Mouse (Mus musculus): ENCODE data around the gene Smarcc1. TPM values are rescaled to one million over a fixed set of nuclear protein-coding genes. Genes with fewer than 3 reads are reported as not detected.

The Smarcc1 gene
- polyA plus RNA-seq, 1 experiment = 220 TPM

DNA sequence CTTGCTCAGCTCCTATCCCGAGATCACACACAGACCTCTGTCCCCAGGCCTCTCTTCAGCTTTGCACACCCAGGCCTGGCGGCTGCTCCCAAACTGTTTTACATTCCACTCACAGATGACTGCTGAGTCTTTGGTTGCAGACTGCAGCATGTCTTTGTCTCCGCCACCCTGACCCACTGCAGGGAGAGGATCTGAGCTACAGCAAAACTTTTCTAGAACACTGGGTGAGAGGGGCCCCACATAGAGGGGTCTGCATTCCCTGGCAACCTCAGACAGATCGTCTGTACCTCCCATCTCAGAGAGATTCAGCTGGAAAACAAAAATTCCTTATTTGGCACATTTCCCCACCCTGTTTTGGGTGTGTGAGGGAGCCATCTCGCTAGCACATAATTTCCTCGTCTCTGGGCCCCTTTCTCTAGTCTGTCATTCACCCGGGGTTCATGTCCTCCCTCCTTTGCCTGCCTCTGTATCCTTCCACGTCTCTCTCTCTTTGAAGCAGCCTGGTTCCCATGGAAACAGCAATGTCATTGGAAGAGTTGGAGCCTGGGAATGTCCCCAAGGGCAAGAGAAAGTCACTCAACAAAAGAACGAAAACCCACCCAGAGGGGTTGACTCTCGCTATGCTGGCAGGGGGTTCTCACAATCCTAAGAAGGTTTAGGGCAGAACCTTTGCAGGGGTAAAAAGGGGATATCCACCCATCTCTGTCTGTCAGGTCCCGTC, 132.5 kb downstream of the Smarcc1 start:
- H3K36me3 ChIP-seq (ENCODE audit: control insufficient read depth, insufficient read depth, low read length, poor library complexity, severe bottlenecking) = no peaks in the 10 kb centered on the region
- H3K9me3 ChIP-seq (replicated peaks; ENCODE audit: control insufficient read depth, insufficient read depth, low read length, poor library complexity, severe bottlenecking) = no peaks in the 10 kb centered on the region
- 0 out of 2 replicates have a peak, but pooled peaks cover 1% of the 10 kb centered on the region for H3K27me3 ChIP-seq (ENCODE audit: control insufficient read depth, insufficient read depth, low read length, poor library complexity, severe bottlenecking)
- TF ChIP-seq CTCF (IDR thresholded peaks at IDR 0.05; ENCODE audit: low read depth, low read length) (no peak), EP300 (IDR thresholded peaks at IDR 0.05; ENCODE audit: insufficient read depth, low read depth, low read length) (no peak), POLR2A (IDR thresholded peaks at IDR 0.05; ENCODE audit: insufficient read depth, low read length) (no peak)
- H3K4me1 ChIP-seq (ENCODE audit: control insufficient read depth, insufficient read depth, low read length) = peaks cover 4% of the 10 kb centered on the region
- H3K27ac ChIP-seq (ENCODE audit: insufficient read depth, low read length) = no peak overlapping the region
- no peak overlapping the region for H3K9ac ChIP-seq (ENCODE audit: low read depth, poor library complexity, severe bottlenecking)
- H3K4me3 ChIP-seq (ENCODE audit: low read depth, low read length) = no peak overlapping the region

GRCm38 (mm10) chr9:110250776-110251175, 133.3 kb downstream of the Smarcc1 start:
- no peaks in the 10 kb centered on the region for H3K9me3 ChIP-seq (replicated peaks; ENCODE audit: control insufficient read depth, insufficient read depth, low read length, poor library complexity, severe bottlenecking)
- no peak overlapping the region for H3K27ac ChIP-seq (ENCODE audit: insufficient read depth, low read length)
- no peaks in the 10 kb centered on the region for H3K27me3 ChIP-seq (ENCODE audit: control insufficient read depth, insufficient read depth, low read length, poor library complexity, severe bottlenecking)
- H3K9ac ChIP-seq (ENCODE audit: low read depth, poor library complexity, severe bottlenecking) = no peak overlapping the region
- H3K36me3 ChIP-seq (ENCODE audit: control insufficient read depth, insufficient read depth, low read length, poor library complexity, severe bottlenecking) = no peaks in the 10 kb centered on the region
- H3K4me1 ChIP-seq (ENCODE audit: control insufficient read depth, insufficient read depth, low read length) = peaks cover 4% of the 10 kb centered on the region
- TF ChIP-seq EP300 (IDR thresholded peaks at IDR 0.05; ENCODE audit: insufficient read depth, low read depth, low read length) (no peak), POLR2A (IDR thresholded peaks at IDR 0.05; ENCODE audit: insufficient read depth, low read length) (no peak), CTCF (IDR thresholded peaks at IDR 0.05; ENCODE audit: low read depth, low read length) (no peak)
- H3K4me3 ChIP-seq (ENCODE audit: low read depth, low read length) = no peak overlapping the region

- no peak overlapping the region for H3K9ac ChIP-seq (ENCODE audit: low read depth, poor library complexity, severe bottlenecking)
- H3K36me3 ChIP-seq (ENCODE audit: control insufficient read depth, insufficient read depth, low read length, poor library complexity, severe bottlenecking) = no peaks in the 10 kb centered on the region
- H3K4me3 ChIP-seq (ENCODE audit: low read depth, low read length) = no peak overlapping the region
- no peak overlapping the region for H3K27ac ChIP-seq (ENCODE audit: insufficient read depth, low read length)
- no peaks in the 10 kb centered on the region for H3K4me1 ChIP-seq (ENCODE audit: control insufficient read depth, insufficient read depth, low read length)
- H3K9me3 ChIP-seq (replicated peaks; ENCODE audit: control insufficient read depth, insufficient read depth, low read length, poor library complexity, severe bottlenecking) = no peaks in the 10 kb centered on the region
- no peaks in the 10 kb centered on the region for H3K27me3 ChIP-seq (ENCODE audit: control insufficient read depth, insufficient read depth, low read length, poor library complexity, severe bottlenecking)
- TF ChIP-seq EP300 (IDR thresholded peaks at IDR 0.05; ENCODE audit: insufficient read depth, low read depth, low read length) (no peak), CTCF (IDR thresholded peaks at IDR 0.05; ENCODE audit: low read depth, low read length) (no peak), POLR2A (IDR thresholded peaks at IDR 0.05; ENCODE audit: insufficient read depth, low read length) (no peak)
Observed at GRCm38 (mm10) chr9:110255407-110256019, 138.0 kb downstream of the Smarcc1 start.

GRCm38 (mm10) chr9:110258646-110259045, 141.1 kb downstream of the Smarcc1 start:
- TF ChIP-seq CTCF (IDR thresholded peaks at IDR 0.05; ENCODE audit: low read depth, low read length) (no peak), POLR2A (IDR thresholded peaks at IDR 0.05; ENCODE audit: insufficient read depth, low read length) (no peak), EP300 (IDR thresholded peaks at IDR 0.05; ENCODE audit: insufficient read depth, low read depth, low read length) (no peak)
- no peaks in the 10 kb centered on the region for H3K27me3 ChIP-seq (ENCODE audit: control insufficient read depth, insufficient read depth, low read length, poor library complexity, severe bottlenecking)
- no peak overlapping the region for H3K27ac ChIP-seq (ENCODE audit: insufficient read depth, low read length)
- H3K4me1 ChIP-seq (ENCODE audit: control insufficient read depth, insufficient read depth, low read length) = no peaks in the 10 kb centered on the region
- no peak overlapping the region for H3K4me3 ChIP-seq (ENCODE audit: low read depth, low read length)
- H3K9ac ChIP-seq (ENCODE audit: low read depth, poor library complexity, severe bottlenecking) = no peak overlapping the region
- H3K9me3 ChIP-seq (replicated peaks; ENCODE audit: control insufficient read depth, insufficient read depth, low read length, poor library complexity, severe bottlenecking) = no peaks in the 10 kb centered on the region
- no peaks in the 10 kb centered on the region for H3K36me3 ChIP-seq (ENCODE audit: control insufficient read depth, insufficient read depth, low read length, poor library complexity, severe bottlenecking)

DNA sequence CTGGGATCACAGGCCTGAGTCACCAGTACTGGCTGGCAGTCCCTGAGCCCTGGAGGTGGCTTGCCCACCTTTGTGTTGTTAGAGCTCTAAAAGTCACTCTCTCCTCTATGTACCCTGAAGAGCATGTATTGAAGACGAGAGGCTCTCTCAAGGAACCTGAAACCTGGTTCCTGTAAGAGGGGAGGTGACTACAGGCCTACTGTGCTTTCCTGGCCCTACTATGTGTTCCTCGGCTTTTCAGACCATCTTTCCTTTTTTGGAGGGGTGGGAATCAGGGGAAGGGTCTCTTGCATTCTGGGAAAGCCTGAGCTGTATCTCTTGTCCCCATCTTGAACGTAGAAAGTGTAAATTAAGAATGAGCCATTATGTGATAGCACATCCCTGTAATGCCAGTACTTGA, 141.6 kb downstream of the Smarcc1 start:
- no peak for TF ChIP-seq EP300 (IDR thresholded peaks at IDR 0.05; ENCODE audit: insufficient read depth, low read depth, low read length)
- no peak for TF ChIP-seq POLR2A (IDR thresholded peaks at IDR 0.05; ENCODE audit: insufficient read depth, low read length)
- TF ChIP-seq CTCF (IDR thresholded peaks at IDR 0.05; ENCODE audit: low read depth, low read length) = no peak
- no peak overlapping the region for H3K27ac ChIP-seq (ENCODE audit: insufficient read depth, low read length)

DNA sequence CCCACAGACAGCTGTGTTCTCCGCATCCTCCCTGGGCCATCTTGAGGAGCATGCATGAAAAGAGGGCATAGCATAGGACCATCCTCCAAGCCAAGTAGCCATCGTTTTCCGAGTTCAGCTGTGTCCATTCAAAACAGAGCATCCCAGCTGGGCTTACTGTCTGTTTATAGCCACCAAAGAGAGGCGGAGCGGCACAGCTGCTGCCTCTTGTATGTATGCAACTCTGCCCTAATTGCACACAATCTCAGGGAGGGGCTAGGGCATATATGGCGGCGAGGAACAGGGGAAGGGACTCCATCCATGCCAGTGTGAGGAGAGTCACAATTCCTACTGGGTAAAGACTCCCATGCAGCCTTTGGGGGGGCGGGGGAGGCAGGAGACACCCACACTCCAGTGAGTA, 145.7 kb downstream of the Smarcc1 start:
- Histone ChIP-seq H3K4me1 (ENCODE audit: control insufficient read depth, insufficient read depth, low read length) (no peaks in the 10 kb centered on the region), H3K36me3 (ENCODE audit: control insufficient read depth, insufficient read depth, low read length, poor library complexity, severe bottlenecking) (no peaks in the 10 kb centered on the region), H3K27me3 (ENCODE audit: control insufficient read depth, insufficient read depth, low read length, poor library complexity, severe bottlenecking) (no peaks in the 10 kb centered on the region), H3K9ac (ENCODE audit: low read depth, poor library complexity, severe bottlenecking) (no peak overlapping the region), H3K4me3 (ENCODE audit: low read depth, low read length) (no peak overlapping the region), H3K27ac (ENCODE audit: insufficient read depth, low read length) (no peak overlapping the region), H3K9me3 (replicated peaks; ENCODE audit: control insufficient read depth, insufficient read depth, low read length, poor library complexity, severe bottlenecking) (no peaks in the 10 kb centered on the region)
- no peak for TF ChIP-seq CTCF (IDR thresholded peaks at IDR 0.05; ENCODE audit: low read depth, low read length)
- TF ChIP-seq POLR2A (IDR thresholded peaks at IDR 0.05; ENCODE audit: insufficient read depth, low read length) = no peak
- no peak for TF ChIP-seq EP300 (IDR thresholded peaks at IDR 0.05; ENCODE audit: insufficient read depth, low read depth, low read length)

More for the DNA sequence above, 141.6 kb downstream of the Smarcc1 start:
- Histone ChIP-seq H3K36me3 (ENCODE audit: control insufficient read depth, insufficient read depth, low read length, poor library complexity, severe bottlenecking) (no peaks in the 10 kb centered on the region), H3K4me1 (ENCODE audit: control insufficient read depth, insufficient read depth, low read length) (no peaks in the 10 kb centered on the region), H3K9me3 (replicated peaks; ENCODE audit: control insufficient read depth, insufficient read depth, low read length, poor library complexity, severe bottlenecking) (no peaks in the 10 kb centered on the region), H3K9ac (ENCODE audit: low read depth, poor library complexity, severe bottlenecking) (no peak overlapping the region), H3K4me3 (ENCODE audit: low read depth, low read length) (no peak overlapping the region), H3K27me3 (ENCODE audit: control insufficient read depth, insufficient read depth, low read length, poor library complexity, severe bottlenecking) (no peaks in the 10 kb centered on the region)
